Mouse (Mus musculus): ENCODE data around the gene Gmeb2.
"Not testable (repeated sequence)": the region's sequence is repeated elsewhere in the genome, so short reads cannot be mapped to it uniquely, and the experiment has no call there.

DNA sequence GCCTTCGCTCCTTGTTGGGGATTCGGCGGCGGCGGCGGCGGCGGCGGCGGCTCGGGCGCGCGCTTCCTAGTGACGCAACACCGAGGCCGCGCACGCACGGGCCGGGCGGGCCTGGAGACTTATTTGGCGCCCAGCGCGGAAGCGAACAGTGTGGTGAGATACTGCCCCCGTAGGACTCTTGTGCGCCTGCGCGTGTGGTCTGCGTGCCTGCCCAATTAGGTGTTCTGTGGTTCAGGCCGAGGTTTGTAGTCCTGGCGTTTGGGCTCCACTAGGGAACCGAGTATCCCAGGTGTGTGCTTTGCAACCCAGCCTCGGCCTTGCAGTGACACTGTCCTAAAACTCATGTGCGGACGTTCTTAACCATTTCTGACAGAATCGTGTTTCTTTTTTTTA, at the start of gene Gmeb2:
- TF ChIP-seq RAD21 (IDR thresholded peaks at IDR 0.05; ENCODE audit: low read depth, low read length); ZC3H11A (IDR thresholded peaks at IDR 0.05; ENCODE audit: low read depth, low read length); EP300 (IDR thresholded peaks at IDR 0.05; ENCODE audit: low read length); USF1 (IDR thresholded peaks at IDR 0.05; ENCODE audit: low read depth, low read length): not testable (repeated sequence)
- TF ChIP-seq TBP (conservative IDR thresholded peaks at IDR 0.05; ENCODE audit: low read depth, low read length) (peak; percentile 81), TCF12 (IDR thresholded peaks at IDR 0.05; ENCODE audit: low read depth, low read length) (peak; percentile 60; the same call in 1 of the 2 replicates)
